Comparison of ENCODE assay signal across 1 mouse cellular context in the genomic region with DNA sequence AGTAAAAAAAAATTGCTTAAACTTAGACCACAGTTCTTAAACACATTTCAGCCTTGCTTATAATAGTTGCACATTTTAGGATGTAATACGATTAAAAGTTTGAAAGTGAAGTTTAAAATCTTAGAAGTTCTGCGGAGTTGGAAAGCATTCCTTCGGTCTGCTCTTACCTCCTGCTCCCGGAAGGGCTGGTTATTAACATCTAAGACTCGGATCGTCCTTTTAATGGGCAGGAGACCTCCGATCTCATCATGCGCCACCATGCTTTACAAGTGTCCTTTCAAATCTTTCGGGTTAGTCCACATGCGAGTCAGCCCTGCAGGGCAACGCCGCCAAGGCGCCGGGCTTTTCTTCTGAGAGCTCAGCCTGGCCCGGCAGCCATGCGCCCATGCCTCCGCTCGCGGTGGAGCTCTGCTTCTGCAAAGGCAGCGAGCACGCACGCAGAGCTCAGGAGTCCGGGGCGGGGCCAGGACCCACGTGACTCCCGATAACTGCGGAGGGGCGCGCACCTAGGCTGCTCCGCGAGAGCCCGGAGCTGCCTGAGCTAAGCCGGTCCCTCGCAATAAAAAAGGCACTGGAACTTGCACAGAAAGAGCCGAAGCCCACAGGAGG.
TF ChIP-seq lines count a peak whose summit lies in the region.

No protein-coding gene starts in this region.

TF ChIP-seq in CH12.LX, 34 proteins besides CTCF, POLR2A, EP300 and RAD21:
- no peak for TF ChIP-seq E2F4 (IDR thresholded peaks at IDR 0.05; ENCODE audit: insufficient replicate concordance, low read depth, low read length)
- peak; percentile 90 for TF ChIP-seq MAX (IDR thresholded peaks at IDR 0.05; ENCODE audit: low read length)
- TF ChIP-seq CHD1 (IDR thresholded peaks at IDR 0.05; ENCODE audit: low read depth, low read length), result no peak
- TF ChIP-seq MAFK (IDR thresholded peaks at IDR 0.05; ENCODE audit: insufficient replicate concordance, low read length), result no peak
- peak; percentile 90 for TF ChIP-seq MYC (IDR thresholded peaks at IDR 0.05; ENCODE audit: low read depth, low read length)
- TF ChIP-seq ZMIZ1 (IDR thresholded peaks at IDR 0.05; ENCODE audit: low read depth, low read length), result peak; percentile 94
- TF ChIP-seq ELF1 (IDR thresholded peaks at IDR 0.05; ENCODE audit: low read depth, low read length), result peak; percentile 17; the same call in 1 of the 2 replicates
- TF ChIP-seq KAT2A (IDR thresholded peaks at IDR 0.05; ENCODE audit: insufficient replicate concordance, low read length), result no peak
- TF ChIP-seq SMC3 (IDR thresholded peaks at IDR 0.05; ENCODE audit: low read depth, low read length), result peak; percentile 34; the same call in 1 of the 2 replicates
- peak; percentile 82 for TF ChIP-seq BHLHE40 (IDR thresholded peaks at IDR 0.05; ENCODE audit: low read depth, low read length)
- TF ChIP-seq GABPA (IDR thresholded peaks at IDR 0.05; ENCODE audit: insufficient replicate concordance, low read depth, low read length), result no peak
- TF ChIP-seq NELFE (IDR thresholded peaks at IDR 0.05; ENCODE audit: low read depth, low read length), result peak; percentile 97
- peak; percentile 58 for TF ChIP-seq NRF1 (IDR thresholded peaks at IDR 0.05; ENCODE audit: low read depth, low read length)
- peak; percentile 83 for TF ChIP-seq UBTF (IDR thresholded peaks at IDR 0.05; ENCODE audit: low read depth, low read length)
- peak; percentile 93 for TF ChIP-seq TCF12 (IDR thresholded peaks at IDR 0.05; ENCODE audit: low read depth, low read length)
- no peak; the same call in 1 of the 2 replicates for TF ChIP-seq ZNF384 (IDR thresholded peaks at IDR 0.05; ENCODE audit: low read depth, low read length)
- no peak for TF ChIP-seq PAX5 (IDR thresholded peaks at IDR 0.05; ENCODE audit: low read length)
- TF ChIP-seq USF2 (conservative IDR thresholded peaks at IDR 0.05; ENCODE audit: low read depth, low read length), result peak; percentile 80
- 0 out of 2 replicates have a peak, but pooled peaks have one; percentile 36 for TF ChIP-seq IRF4 (IDR thresholded peaks at IDR 0.05; ENCODE audit: low read depth, low read length)
- TF ChIP-seq CHD2 (IDR thresholded peaks at IDR 0.05; ENCODE audit: low read length), result peak; percentile 41; the same call in 1 of the 2 replicates
- no peak for TF ChIP-seq ETS1 (conservative IDR thresholded peaks at IDR 0.05; ENCODE audit: low read depth, low read length)
- peak; percentile 21; the same call in 1 of the 2 replicates for TF ChIP-seq HCFC1 (IDR thresholded peaks at IDR 0.05; ENCODE audit: low read depth, low read length)
- no peak; the same call in 1 of the 2 replicates for TF ChIP-seq MAZ (IDR thresholded peaks at IDR 0.05; ENCODE audit: low read depth, low read length)
- no peak for TF ChIP-seq ZC3H11A (IDR thresholded peaks at IDR 0.05; ENCODE audit: low read depth, low read length)
- TF ChIP-seq SIN3A (IDR thresholded peaks at IDR 0.05; ENCODE audit: low read length), result no peak; the same call in 1 of the 2 replicates
- TF ChIP-seq POLR2AphosphoS2 (IDR thresholded peaks at IDR 0.05; ENCODE audit: low read depth, low read length), result peak; percentile 87
- TF ChIP-seq USF1 (IDR thresholded peaks at IDR 0.05; ENCODE audit: low read depth, low read length), result peak; percentile 92
- no peak for TF ChIP-seq JUND (conservative IDR thresholded peaks at IDR 0.05; ENCODE audit: low read depth, low read length)
- TF ChIP-seq RCOR1 (conservative IDR thresholded peaks at IDR 0.05; ENCODE audit: low read depth, low read length), result no peak
- peak; percentile 86 for TF ChIP-seq MXI1 (IDR thresholded peaks at IDR 0.05; ENCODE audit: low read depth, low read length)
- no peak for TF ChIP-seq ZKSCAN1 (IDR thresholded peaks at IDR 0.05; ENCODE audit: borderline replicate concordance, low read depth, low read length)
- TF ChIP-seq TBP (conservative IDR thresholded peaks at IDR 0.05; ENCODE audit: low read depth, low read length), result no peak; the same call in 1 of the 2 replicates
- TF ChIP-seq JUN (IDR thresholded peaks at IDR 0.05; ENCODE audit: insufficient read depth, low read depth, low read length), result no peak
- peak; percentile 20; the same call in 1 of the 2 replicates for TF ChIP-seq MEF2A (IDR thresholded peaks at IDR 0.05; ENCODE audit: borderline replicate concordance, low read depth, low read length)
TF ChIP-seq in CH12.LX: peak in this region for 18.
